Mouse (Mus musculus): ENCODE results near the gene Abi3.

GRCm38 (mm10) chr11:95786511-95786910, 55.8 kb downstream of the Abi3 start:
- TF ChIP-seq POLR2A (IDR thresholded peaks at IDR 0.05; ENCODE audit: borderline replicate concordance, low read depth, low read length) (no peak), CTCF (IDR thresholded peaks at IDR 0.05; ENCODE audit: low read depth, low read length) (no peak)
